Mouse (Mus musculus): ENCODE results near the gene Glod4. TPM values are rescaled to one million over a fixed set of nuclear protein-coding genes. Genes with fewer than 3 reads are reported as not detected.

Gene Glod4
- polyA plus RNA-seq, 1 experiment from 2014 or later: 134 TPM

GRCm38 (mm10) chr11:76255431-76256001 lies 12.0 kb upstream of the Glod4 start:
- no peak overlapping the region for H3K4me3 ChIP-seq
- H3K27ac ChIP-seq: peak overlapping the region; percentile 17; the same call in 1 of the 2 replicates
- no peaks in the 10 kb centered on the region for H3K27me3 ChIP-seq (ENCODE audit: poor library complexity, severe bottlenecking)
- peaks cover 66% of the 10 kb centered on the region for H3K4me1 ChIP-seq
- no peaks in the 10 kb centered on the region for H3K9me3 ChIP-seq
- DNase-seq (ENCODE audit: extremely low spot score, low spot score): no peak
- WGBS: 85% methylated on average over 4 of the region's 4 CpGs
- H3K36me3 ChIP-seq (replicated peaks): peaks cover 71% of the 10 kb centered on the region

GRCm38 (mm10) chr11:76253918-76254264 lies 10.4 kb upstream of the Glod4 start:
- Histone ChIP-seq H3K27me3 (ENCODE audit: poor library complexity, severe bottlenecking) (no peaks in the 10 kb centered on the region), H3K4me1 (peaks cover 50% of the 10 kb centered on the region), H3K4me3 (no peak overlapping the region), H3K27ac (peak overlapping the region; percentile 60), H3K36me3 (replicated peaks) (peaks cover 71% of the 10 kb centered on the region), H3K9me3 (no peaks in the 10 kb centered on the region)
- no peak for DNase-seq (ENCODE audit: extremely low spot score, low spot score)
- 91% methylated on average over 4 of the region's 4 CpGs for WGBS

DNA sequence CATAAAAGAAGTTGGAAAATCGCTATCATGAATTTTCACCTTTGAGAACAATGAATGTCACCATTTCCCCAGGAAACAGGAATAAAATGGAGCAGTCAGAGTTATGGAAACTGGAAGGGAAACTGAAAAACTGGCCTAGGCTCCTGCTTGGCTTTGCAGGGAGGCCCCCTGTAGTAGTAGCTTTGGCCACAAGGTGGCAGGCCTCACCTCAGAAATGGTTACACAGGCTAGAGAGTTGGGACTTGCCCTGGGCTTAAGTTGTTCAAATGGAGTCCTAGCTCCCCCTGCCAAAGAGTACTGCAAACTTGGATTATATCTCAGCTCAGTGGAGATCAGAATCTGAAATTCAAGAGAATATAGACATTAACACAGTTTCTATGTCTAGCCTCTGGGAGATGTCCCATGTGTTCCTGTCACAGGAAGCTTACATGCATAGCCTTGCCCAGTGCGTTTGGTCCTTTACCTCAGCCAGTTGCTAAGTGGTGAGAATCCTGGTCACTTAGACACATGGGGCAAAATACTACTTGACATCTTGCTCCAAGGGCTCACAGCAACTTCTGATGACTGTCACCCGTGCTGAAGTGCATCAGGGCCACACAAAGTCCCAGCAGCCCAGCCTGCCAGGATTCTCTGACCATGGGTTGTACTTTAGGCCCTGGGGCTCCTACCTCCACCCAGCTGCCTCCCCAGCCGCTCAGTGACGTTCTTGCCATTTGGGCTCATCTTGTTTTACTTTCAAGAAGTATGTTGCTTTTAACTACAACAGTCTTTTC lies 9.8 kb upstream of the Glod4 start:
- Histone ChIP-seq H3K4me1 (peaks cover 48% of the 10 kb centered on the region), H3K27ac (peak overlapping the region; percentile 60), H3K36me3 (replicated peaks) (peaks cover 71% of the 10 kb centered on the region), H3K4me3 (no peak overlapping the region), H3K27me3 (ENCODE audit: poor library complexity, severe bottlenecking) (no peaks in the 10 kb centered on the region), H3K9me3 (no peaks in the 10 kb centered on the region)
- WGBS: 61% methylated on average over 5 of the region's 5 CpGs
- DNase-seq (ENCODE audit: extremely low spot score, low spot score): peak; percentile 84

DNA sequence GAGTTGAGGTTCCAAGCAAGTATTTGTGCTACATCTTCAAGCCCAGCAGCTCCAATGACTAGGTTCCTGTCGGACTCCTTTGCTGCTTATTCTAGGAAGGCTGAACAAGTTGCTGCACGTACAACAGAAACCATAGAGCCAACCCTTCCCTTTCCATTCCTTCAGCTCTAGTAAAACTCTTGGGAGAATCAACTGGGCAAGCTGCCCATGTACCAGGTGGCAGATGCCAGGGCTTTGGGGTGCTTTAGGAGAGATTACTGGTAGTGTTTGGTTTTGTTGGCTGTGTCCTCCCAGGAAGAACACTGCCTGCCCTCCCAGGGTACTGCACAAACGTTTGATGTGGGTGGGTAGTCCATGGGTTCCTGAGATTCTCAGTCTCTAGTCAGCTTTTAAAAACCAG lies 8.5 kb upstream of the Glod4 start:
- Histone ChIP-seq H3K4me3 (no peak overlapping the region), H3K36me3 (replicated peaks) (peaks cover 67% of the 10 kb centered on the region), H3K27me3 (ENCODE audit: poor library complexity, severe bottlenecking) (no peaks in the 10 kb centered on the region), H3K9me3 (no peaks in the 10 kb centered on the region), H3K4me1 (peaks cover 40% of the 10 kb centered on the region), H3K27ac (no peak overlapping the region)
- DNase-seq (ENCODE audit: extremely low spot score, low spot score): no peak
- 73% methylated on average over 3 of the region's 3 CpGs for WGBS

DNA sequence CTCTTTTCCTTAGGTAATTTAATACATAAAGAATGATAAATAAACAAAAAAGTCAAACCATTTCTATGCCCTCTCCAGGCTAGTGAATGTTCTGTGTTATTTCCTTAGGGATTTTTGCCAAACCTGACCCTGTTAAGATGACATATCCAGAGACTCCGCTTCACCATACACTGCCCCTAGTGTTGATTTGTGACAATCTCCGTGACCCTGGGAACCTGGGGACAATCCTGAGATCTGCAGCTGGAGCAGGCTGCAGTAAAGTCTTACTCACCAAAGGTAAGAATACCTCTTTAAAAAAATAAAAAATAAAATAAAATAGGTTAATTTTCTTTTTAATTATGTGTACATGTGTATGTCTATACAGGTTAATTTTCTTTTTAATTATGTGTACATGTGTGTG lies 3.7 kb upstream of the Glod4 start:
- Histone ChIP-seq H3K27me3 (ENCODE audit: poor library complexity, severe bottlenecking) (no peaks in the 10 kb centered on the region), H3K4me3 (no peak overlapping the region), H3K4me1 (peaks cover 26% of the 10 kb centered on the region), H3K27ac (no peak overlapping the region), H3K36me3 (replicated peaks) (peaks cover 47% of the 10 kb centered on the region), H3K9me3 (no peaks in the 10 kb centered on the region)
- no peak for DNase-seq (ENCODE audit: extremely low spot score, low spot score)
- WGBS: 54% methylated on average over 2 of the region's 2 CpGs

DNA sequence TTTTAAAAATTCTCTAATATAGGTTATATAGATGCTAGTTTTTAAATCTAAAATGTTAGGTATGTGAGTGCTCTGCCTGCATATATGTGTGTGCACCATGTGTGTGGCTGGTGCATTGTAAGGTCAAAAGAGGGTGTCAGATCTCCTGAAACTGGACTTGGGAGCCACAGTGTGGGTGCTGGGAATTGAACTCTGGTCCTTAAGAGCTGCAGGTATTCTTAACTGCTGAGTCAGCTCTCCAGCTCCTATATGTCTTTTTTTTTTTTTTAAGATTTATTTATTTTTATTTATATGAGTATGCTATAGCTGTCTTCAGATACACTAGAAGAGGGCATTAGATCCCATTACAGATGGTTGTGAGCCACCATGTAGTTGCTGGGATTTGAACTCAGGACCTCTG lies 2.9 kb upstream of the Glod4 start:
- H3K4me3 ChIP-seq: no peak overlapping the region
- no peaks in the 10 kb centered on the region for H3K27me3 ChIP-seq (ENCODE audit: poor library complexity, severe bottlenecking)
- no peaks in the 10 kb centered on the region for H3K9me3 ChIP-seq
- DNase-seq (ENCODE audit: extremely low spot score, low spot score): no peak
- H3K36me3 ChIP-seq (replicated peaks): peaks cover 47% of the 10 kb centered on the region
- no peak overlapping the region for H3K27ac ChIP-seq
- peaks cover 27% of the 10 kb centered on the region for H3K4me1 ChIP-seq

DNA sequence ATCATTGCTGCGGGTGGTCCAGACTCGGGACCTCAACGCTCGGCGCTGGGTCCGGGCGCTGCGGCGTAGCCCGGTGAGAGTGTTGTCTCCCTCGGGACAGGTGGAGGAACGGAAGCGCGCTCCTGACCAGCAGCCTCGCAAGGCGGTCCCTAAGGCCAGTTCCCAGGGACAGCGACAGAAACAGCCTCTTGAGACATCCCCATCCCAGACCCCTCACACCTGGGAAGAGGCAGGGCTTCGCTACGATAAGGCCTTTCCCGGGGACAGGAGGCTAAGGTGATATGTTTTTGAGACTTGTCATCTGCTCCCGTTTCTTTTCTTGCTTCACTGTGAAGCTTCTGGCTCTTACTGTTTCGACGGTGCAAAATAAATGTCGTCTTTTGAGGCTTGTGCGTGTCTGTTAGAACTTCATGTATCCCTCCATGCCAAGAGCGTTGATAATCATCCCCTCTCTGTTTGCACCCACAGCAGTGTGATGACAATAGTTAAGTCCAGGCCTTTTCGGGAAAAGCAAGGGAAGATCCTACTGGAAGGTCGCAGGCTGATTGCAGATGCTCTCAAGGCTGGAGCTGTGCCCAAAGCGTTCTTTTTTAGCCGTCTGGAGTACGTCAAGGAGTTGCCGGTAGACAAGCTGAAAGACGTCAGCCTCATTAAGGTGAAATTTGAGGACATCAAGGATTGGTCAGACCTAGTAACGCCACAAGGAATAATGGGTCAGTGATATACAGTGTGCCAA lies 454 bp upstream of the Glod4 start:
- Histone ChIP-seq H3K36me3 (replicated peaks) (peaks cover 42% of the 10 kb centered on the region), H3K4me1 (peaks cover 27% of the 10 kb centered on the region), H3K9me3 (no peaks in the 10 kb centered on the region), H3K27me3 (ENCODE audit: poor library complexity, severe bottlenecking) (no peaks in the 10 kb centered on the region), H3K27ac (peak overlapping the region; percentile 90), H3K4me3 (peak overlapping the region; percentile 74)
- WGBS: 4% methylated on average over 34 of the region's 34 CpGs
- no peak for DNase-seq (ENCODE audit: extremely low spot score, low spot score)

DNA sequence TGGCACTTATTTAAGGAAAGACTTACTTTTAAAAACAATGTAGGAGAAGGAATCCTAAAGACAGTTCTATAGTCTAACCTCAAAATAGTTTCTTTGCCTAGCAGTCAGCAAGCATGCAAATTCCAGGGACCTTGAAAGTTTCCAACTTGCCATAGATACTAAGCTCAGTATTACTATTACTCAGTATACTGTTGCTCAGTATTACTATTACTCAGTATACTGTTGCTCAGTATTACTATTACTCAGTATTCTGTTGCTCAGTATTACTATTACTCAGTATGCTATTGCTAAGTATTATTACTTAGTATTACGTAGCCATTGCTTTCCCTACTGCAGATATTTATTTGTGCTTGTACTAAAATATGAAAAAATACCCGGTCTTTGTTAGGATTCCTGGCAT lies 3.8 kb downstream of the Glod4 start:
- Histone ChIP-seq H3K4me3 (no peak overlapping the region), H3K36me3 (replicated peaks) (peaks cover 54% of the 10 kb centered on the region), H3K27ac (no peak overlapping the region), H3K4me1 (peaks cover 23% of the 10 kb centered on the region), H3K9me3 (no peaks in the 10 kb centered on the region), H3K27me3 (ENCODE audit: poor library complexity, severe bottlenecking) (no peaks in the 10 kb centered on the region)
- no peak for DNase-seq (ENCODE audit: extremely low spot score, low spot score)
- 93% methylated on average over 2 of the region's 2 CpGs for WGBS

- Histone ChIP-seq H3K27ac (no peak overlapping the region), H3K4me3 (no peak overlapping the region), H3K9me3 (no peaks in the 10 kb centered on the region), H3K4me1 (no peaks in the 10 kb centered on the region), H3K36me3 (replicated peaks) (peaks cover 90% of the 10 kb centered on the region), H3K27me3 (ENCODE audit: poor library complexity, severe bottlenecking) (no peaks in the 10 kb centered on the region)
- 90% methylated on average over 3 of the region's 3 CpGs for WGBS
- no peak for DNase-seq (ENCODE audit: extremely low spot score, low spot score)
These were observed 7.4 kb downstream of the Glod4 start for GRCm38 (mm10) chr11:76236136-76236535.

GRCm38 (mm10) chr11:76225051-76225450 lies 18.5 kb downstream of the Glod4 start:
- no peaks in the 10 kb centered on the region for H3K9me3 ChIP-seq
- no peak for DNase-seq (ENCODE audit: extremely low spot score, low spot score)
- no peak overlapping the region for H3K4me3 ChIP-seq
- H3K4me1 ChIP-seq: no peaks in the 10 kb centered on the region
- no peaks in the 10 kb centered on the region for H3K27me3 ChIP-seq (ENCODE audit: poor library complexity, severe bottlenecking)
- peaks cover 77% of the 10 kb centered on the region for H3K36me3 ChIP-seq (replicated peaks)
- no peak overlapping the region for H3K27ac ChIP-seq

DNA sequence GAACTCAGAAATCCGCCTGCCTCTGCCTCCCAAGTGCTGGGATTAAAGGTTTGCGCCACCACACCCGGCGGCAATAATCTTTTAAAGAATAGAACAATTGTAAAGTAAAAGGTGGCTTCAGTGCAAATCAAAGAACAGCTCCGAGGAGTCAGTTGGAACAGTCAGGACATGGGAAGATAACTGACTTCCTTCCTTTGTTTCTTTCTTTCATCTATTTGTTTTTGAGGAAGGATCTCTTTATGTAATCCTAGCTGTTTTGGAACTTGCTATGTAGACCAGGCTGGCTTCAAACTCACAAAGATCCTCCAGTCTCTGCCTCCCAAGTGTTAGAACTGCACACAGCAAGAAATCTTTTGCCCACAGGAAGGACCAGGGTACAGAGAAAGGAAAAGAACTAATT lies 18.9 kb downstream of the Glod4 start:
- H3K27ac ChIP-seq: no peak overlapping the region
- H3K4me3 ChIP-seq: no peak overlapping the region
- H3K27me3 ChIP-seq (ENCODE audit: poor library complexity, severe bottlenecking): no peaks in the 10 kb centered on the region
- H3K9me3 ChIP-seq: no peaks in the 10 kb centered on the region
- H3K4me1 ChIP-seq: no peaks in the 10 kb centered on the region
- WGBS: 90% methylated on average over 5 of the region's 5 CpGs
- no peak for DNase-seq (ENCODE audit: extremely low spot score, low spot score)
- peaks cover 79% of the 10 kb centered on the region for H3K36me3 ChIP-seq (replicated peaks)

DNA sequence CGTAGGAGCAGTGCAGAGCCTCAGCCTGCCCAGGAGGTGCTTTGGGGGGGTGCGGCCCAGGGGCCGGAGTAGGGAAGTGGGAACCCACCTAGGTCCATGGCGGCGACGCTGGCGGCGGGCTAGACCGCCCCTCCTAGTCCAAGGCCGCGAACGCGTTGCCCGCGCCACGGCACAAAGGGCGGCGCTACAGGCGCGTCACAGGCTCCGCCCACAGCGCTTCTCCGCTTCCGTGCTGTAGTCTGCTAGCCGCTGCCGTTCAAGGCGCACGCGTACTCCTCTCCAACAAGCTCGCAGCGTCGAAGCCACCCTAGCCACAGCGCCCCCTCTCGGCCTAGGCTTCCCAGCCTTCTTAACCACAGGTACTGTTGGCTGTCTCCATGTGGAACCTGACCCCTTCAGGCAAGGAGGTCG lies 26.1 kb downstream of the Glod4 start, which contains the start of the genes Dbil5 and Gemin4:
Gene Dbil5, plus strand, starts transcription at position 219 of the 411 bp plus-strand sequence.
Gene Gemin4, minus strand, starts transcription at position 275 of the 411 bp plus-strand sequence.
- peaks cover 71% of the 10 kb centered on the region for H3K36me3 ChIP-seq (replicated peaks)

More for the DNA sequence above, 26.1 kb downstream of the Glod4 start, which contains the start of the genes Dbil5 and Gemin4:
- under 1% methylated on average over 35 of the region's 35 CpGs for WGBS
- Histone ChIP-seq H3K4me1 (peaks cover 32% of the 10 kb centered on the region), H3K4me3 (peak within 1 kb of the TSS; percentile 91), H3K27me3 (ENCODE audit: poor library complexity, severe bottlenecking) (no peaks in the 10 kb centered on the region), H3K9me3 (no peaks in the 10 kb centered on the region), H3K27ac (peak within 1 kb of the TSS; percentile 99)
- DNase-seq (ENCODE audit: extremely low spot score, low spot score): peak; percentile 97
